Mouse (Mus musculus) Patski (cell line): Measurements from ENCODE around the gene Olfr372. TPM values are rescaled to one million over a fixed set of nuclear protein-coding genes. Genes with fewer than 3 reads are reported as not detected.
"Not testable (repeated sequence)": the region's sequence is repeated elsewhere in the genome, so short reads cannot be mapped to it uniquely, and the experiment has no call there.

Experiments used
- ATAC-seq: fragments of 100-300 bp; one replicate; pipeline ENCODE4 v1.8.0; 2021
- CTCF ChIA-PET: fragments of 350-600 bp; sonication (Branson Sonifier 250); formaldehyde crosslinking; loops from one replicate; lab custom pipeline; 2022; ENCODE audit warnings: inconsistent platforms; lab: Charles Lee
- POLR2A ChIA-PET: fragments of 350-600 bp; sonication (Branson Sonifier 250); formaldehyde crosslinking; loops from one replicate; lab custom pipeline; 2022; ENCODE audit warnings: antibody characterized with exemption, inconsistent platforms; lab: Charles Lee
- DNase-seq: peaks from one replicate; pipeline ENCODE4 v3.0.0-alpha.2; 2011; ENCODE audit warnings: low read depth, low spot score
- H3K27me3 ChIP-seq: fragments of 371-371 bp; one replicate; pipeline ENCODE4 v1.5.1; 2021
- CTCF ChIP-seq: fragments of 100-300 bp; IDR thresholded peaks from one replicate; pipeline ENCODE4 v1.5.1; 2021
- in situ Hi-C: fragments of 300-500 bp; cut with MboI; formaldehyde crosslinking; loops from 3 replicates; pipeline ENCODE4 v1.11.1; 2018; ENCODE audit warnings: low pct_unique_long_range_greater_than_20kb, mixed read lengths
- polyA plus RNA-seq: library from polyadenylated mRNA; unstranded; gene quantifications from one replicate; pipeline ENCODE4 v1.2.3, GENCODE M21; 2021

The Olfr372 gene
- polyA plus RNA-seq, 1 experiment from 2014 or later: not detected

DNA sequence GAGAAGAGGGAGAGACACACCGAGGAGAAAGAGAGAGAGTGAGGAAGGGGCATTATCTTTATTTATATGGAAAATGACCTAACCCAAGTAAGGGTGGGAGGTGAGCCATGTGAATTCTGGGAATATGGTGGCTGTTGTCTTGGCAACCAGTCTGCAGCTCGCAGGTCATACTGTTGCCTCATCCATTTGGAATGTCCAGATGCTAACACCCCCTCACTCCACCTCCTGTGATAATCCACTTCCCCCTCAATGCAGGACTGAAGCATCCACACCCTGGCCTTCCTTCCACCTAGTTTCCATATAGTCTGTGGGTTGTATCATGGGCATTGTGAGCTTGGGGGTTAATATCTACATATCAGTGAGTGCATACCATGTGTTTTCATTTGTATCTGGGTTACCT lies 21.2 kb upstream of the Olfr372 start:
- POLR2A ChIA-PET: no interaction called here
- H3K27me3 ChIP-seq: no peaks in the 10 kb centered on the region
- in situ Hi-C loops: loop anchor here (10.0 kb wide), 1 partner anchor 45 kb away; no protein-coding TSS in a partner anchor
- TF ChIP-seq CTCF: no peak
- ATAC-seq: no peak
- no peak for DNase-seq
- CTCF ChIA-PET: no interaction called here

DNA sequence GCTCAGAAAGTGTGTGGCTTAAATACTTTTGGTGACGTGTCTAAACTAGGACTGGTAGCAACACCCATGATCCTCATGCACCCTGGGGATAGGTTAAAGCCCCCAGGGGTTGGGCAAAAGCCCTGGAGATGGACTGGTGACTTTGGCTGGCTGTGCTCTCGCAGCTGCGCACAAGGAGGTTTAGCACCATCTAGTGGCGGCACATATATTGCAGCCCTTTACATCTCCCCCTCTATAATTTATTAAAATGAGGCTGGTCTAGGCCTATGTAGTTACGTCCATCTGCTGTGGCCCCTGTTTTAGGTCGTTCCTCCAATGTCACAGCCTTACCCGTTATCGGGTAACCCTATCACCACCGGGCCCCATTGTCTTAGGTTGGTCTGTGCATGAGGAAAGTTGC lies 16.1 kb upstream of the Olfr372 start:
- DNase-seq, ATAC-seq, in situ Hi-C loops, POLR2A ChIA-PET, CTCF ChIA-PET, H3K27me3 ChIP-seq: not testable (repeated sequence)
- peak; percentile 9 for TF ChIP-seq CTCF

DNA sequence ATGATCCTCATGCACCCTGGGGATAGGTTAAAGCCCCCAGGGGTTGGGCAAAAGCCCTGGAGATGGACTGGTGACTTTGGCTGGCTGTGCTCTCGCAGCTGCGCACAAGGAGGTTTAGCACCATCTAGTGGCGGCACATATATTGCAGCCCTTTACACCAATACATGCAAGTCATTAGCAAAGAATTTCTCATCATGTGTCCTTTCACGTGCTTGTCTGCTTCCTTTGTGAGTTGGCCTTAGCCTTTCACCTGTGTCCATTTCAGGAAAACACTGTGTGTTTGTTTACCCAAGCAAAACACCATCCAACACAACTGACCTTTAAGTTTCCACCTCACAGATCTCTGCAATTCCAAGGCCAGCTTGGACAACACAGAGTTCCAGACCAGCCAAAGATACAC lies 8.1 kb upstream of the Olfr372 start:
- DNase-seq, in situ Hi-C loops: not testable (repeated sequence)

DNA sequence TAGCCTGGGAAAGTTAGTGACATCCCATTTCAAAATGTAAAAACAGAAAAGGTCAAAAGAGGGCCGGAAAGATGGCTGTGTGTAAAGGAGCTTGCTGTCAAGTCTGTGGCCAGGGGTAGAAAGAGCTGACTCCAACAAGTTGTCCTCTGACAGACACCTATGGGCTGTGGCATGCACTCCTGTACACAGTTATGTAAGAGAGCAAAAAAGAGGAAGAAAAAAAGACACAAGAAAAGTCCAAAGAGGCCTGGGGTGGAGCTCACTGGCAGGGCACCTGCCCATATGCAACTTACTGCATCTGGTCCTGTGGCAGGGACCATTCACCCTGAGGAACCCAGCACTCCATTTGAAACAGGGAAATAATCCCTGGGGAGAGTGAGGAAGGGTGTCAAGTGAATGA lies 1.5 kb downstream of the Olfr372 start:
- CTCF ChIA-PET: no interaction called here
- POLR2A ChIA-PET: no interaction called here
- no peak for TF ChIP-seq CTCF
- no peak for DNase-seq
- ATAC-seq: no peak
- H3K27me3 ChIP-seq: no peaks in the 10 kb centered on the region
- in situ Hi-C loops: no loop called here

More for the DNA sequence above, 8.1 kb upstream of the Olfr372 start:
- ATAC-seq, POLR2A ChIA-PET, CTCF ChIA-PET, H3K27me3 ChIP-seq: not testable (repeated sequence)

DNA sequence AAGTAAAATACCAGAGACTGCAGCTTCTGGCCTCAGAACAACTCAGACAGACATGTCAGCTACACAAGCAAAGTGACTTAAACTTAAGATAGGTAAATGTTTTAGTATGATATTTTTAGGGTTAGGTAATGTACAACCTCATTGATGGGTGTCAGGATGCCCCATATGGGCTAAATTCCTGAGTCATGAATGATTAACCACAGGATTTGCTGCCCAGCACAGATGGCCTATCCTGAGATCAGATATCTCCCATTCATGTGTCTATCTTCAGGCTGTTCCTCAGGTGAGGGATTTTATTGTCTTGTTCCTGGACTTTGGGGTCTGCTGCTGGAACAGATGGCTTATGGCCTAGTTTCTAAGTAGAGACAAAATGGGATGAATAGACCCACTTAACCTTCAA lies 13.6 kb downstream of the Olfr372 start:
- in situ Hi-C loops: loop anchor here (5.0 kb wide), 1 partner anchor 43 kb away; no protein-coding TSS in a partner anchor
- POLR2A ChIA-PET, CTCF ChIA-PET, H3K27me3 ChIP-seq, ATAC-seq, DNase-seq: not testable (repeated sequence)

DNA sequence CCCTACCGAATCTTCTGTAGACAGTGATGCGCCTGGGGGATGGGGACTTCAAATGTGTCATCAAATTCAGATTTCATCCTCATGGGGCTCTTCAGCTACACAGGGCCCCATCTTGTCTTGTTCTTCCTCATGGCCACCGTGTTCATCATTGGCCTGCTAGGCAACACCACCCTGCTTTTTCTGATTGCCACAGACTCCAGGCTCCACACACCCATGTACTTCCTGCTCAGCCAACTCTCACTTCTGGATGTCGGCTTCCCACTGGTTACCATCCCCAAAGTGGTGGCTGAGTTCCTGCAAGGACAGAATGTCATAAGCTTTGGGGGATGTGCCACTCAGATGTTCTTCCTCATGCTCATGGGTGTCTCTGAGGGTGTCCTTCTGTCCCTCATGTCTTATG lies 16.6 kb downstream of the Olfr372 start:
- H3K27me3 ChIP-seq, DNase-seq, POLR2A ChIA-PET, CTCF ChIA-PET, ATAC-seq: not testable (repeated sequence)
- in situ Hi-C loops: loop anchor here (5.0 kb wide), 1 partner anchor 40 kb away; no protein-coding TSS in a partner anchor

DNA sequence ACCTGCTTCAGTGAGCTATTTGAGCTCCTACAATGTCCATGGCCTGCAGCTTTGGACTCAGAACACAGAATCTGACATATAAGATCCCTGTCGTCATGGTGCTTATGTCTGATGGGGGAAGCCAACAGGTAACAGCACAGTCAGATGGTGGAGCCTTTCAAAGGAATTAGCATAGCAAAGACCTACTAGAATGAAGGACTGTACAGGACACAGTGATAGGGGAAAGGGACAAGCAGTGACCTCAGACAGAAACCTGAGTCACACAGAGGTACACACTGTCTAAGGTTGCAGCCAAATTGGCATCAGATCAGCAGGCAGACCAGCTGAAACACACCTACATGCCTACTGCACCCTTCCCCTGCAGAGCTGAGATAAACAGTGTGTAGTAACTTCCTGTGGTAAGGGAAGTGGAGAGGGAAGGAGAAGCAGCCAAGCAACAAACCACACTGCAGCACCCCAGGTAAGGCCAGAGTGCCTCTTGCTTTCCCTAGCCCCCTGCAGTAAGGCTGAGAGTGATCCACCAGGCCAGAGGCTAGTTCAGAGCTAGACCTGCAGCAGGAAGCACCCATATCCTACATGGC lies 25.9 kb downstream of the Olfr372 start:
- in situ Hi-C loops: loop anchor here (10.0 kb wide), 1 partner anchor 52 kb away; no protein-coding TSS in a partner anchor
- POLR2A ChIA-PET, CTCF ChIA-PET, DNase-seq, ATAC-seq, H3K27me3 ChIP-seq: not testable (repeated sequence)

DNA sequence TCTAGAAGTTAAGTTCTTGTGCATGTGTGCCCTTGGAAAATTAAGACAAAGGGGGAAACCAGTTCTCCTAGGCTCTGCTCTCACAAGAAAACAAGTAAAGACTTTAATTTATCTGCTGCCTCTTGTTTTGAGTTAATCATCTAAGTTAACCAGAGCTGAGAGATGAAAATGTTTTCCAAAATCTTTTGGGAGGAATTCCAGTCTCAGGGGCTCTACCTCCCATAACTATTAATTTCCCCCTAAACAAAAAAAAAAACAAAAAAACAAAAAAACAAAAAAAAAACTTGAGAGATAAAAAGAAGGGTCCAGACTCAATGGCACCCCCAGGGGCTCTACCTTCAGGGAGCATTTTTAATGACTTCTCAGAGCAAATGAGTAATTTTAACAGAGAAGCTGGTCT lies 41.9 kb downstream of the Olfr372 start, which contains the start of gene Olfr373:
Gene Olfr373, plus strand, starts transcription at position 301 of the 400 bp plus-strand sequence.
- POLR2A ChIA-PET, in situ Hi-C loops, DNase-seq, CTCF ChIA-PET, ATAC-seq, H3K27me3 ChIP-seq: not testable (repeated sequence)

DNA sequence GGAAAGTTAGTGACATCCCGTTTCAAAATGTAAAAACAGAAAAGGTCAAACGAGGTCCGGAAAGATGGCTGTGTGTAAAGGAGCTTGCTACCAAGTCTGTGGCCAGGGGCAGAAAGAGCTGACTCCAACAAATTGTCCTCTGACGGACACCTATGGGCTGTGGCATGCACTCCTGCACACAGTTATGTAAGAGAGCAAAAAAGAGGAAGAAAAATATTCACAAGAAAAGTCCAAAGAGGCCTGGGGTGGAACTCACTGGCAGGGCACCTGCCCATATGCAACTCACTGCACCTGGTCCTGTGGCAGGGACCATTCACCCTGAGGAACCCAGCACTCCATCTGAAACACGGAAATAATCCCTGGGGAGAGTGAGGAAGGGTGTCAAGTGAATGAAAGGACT lies 43.7 kb downstream of the Olfr372 start:
- in situ Hi-C loops: no loop called here
- no peaks in the 10 kb centered on the region for H3K27me3 ChIP-seq
- TF ChIP-seq CTCF: no peak
- ATAC-seq (no peak), DNase-seq (no peak)
- CTCF ChIA-PET: no interaction called here
- POLR2A ChIA-PET: no interaction called here

DNA sequence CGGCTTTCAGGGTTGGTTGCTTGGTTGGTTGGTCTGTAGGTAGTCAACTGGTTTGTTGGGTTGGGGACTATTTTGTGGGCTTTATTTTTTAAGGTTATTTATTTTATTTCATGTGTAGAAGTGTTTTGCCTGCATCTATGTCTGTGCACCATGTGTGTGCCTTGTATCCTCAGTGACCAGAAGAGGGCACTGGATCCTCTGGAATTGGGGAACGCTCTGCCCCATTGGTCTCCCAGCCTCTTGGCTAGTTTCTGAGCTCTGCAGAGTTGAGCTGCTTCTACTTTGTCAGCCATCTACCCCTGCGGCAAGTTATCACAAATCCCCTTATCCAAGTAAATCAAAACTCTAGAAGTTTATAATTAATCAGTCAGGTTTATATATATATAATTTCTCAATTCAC lies 46.6 kb downstream of the Olfr372 start:
- DNase-seq, POLR2A ChIA-PET, in situ Hi-C loops, ATAC-seq, CTCF ChIA-PET, H3K27me3 ChIP-seq: not testable (repeated sequence)

DNA sequence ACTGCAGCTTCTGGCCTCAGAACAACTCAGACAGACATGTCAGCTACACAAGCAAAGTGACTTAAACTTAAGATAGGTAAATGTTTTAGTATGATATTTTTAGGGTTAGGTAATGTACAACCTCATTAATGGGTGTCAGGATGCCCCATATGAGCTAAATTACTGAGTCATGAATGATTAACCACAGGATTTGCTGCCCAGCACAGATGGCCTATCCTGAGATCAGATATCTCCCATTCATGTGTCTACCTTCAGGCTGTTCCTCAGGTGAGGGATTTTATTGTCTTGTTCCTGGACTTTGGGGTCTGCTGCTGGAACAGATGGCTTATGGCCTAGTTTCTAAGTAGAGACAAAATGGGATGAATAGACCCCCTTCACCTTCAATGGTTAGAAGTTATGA lies 55.7 kb downstream of the Olfr372 start:
- POLR2A ChIA-PET, ATAC-seq, CTCF ChIA-PET: not testable (repeated sequence)

DNA sequence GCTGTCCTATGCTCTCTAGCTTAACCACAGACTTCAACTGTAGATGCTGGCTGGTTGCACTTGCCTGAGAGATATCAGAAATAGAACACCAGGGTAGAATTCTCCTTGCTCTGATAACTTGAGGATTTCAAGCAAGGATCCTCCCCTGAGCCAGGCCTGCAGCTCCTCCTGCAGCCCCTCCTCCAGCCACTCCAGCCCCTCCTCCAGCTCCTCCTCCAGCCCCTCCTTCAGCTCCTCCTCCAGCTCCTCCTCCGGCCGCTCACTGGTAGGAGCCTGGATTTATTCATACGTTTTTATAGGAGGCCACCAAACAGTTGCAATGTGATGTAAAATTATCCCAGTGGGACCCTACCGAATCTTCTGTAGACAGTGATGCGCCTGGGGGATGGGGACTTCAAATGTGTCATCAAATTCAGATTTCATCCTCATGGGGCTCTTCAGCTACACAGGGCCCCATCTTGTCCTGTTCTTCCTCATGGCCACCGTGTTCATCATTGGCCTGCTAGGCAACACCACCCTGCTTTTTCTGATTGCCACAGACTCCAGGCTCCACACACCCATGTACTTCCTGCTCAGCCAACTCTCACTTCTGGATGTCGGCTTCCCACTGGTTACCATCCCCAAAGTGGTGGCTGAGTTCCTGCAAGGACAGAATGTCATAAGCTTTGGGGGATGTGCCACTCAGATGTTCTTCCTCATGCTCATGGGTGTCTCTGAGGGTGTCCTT lies 58.5 kb downstream of the Olfr372 start:
- H3K27me3 ChIP-seq, CTCF ChIA-PET, POLR2A ChIA-PET, ATAC-seq, DNase-seq: not testable (repeated sequence)
- in situ Hi-C loops: loop anchor here (5.0 kb wide), 1 partner anchor 42 kb away; no protein-coding TSS in a partner anchor

More for the DNA sequence above, 55.7 kb downstream of the Olfr372 start:
- in situ Hi-C loops: loop anchor here (5.0 kb wide), 1 partner anchor 39 kb away; no protein-coding TSS in a partner anchor
- H3K27me3 ChIP-seq, DNase-seq: not testable (repeated sequence)
